Mouse (Mus musculus) gonadal fat pad, adult 2 months (tissue): ENCODE data around the gene Nkain4. TPM values are rescaled to one million over a fixed set of nuclear protein-coding genes. Genes with fewer than 3 reads are reported as not detected.

Experiments
- DNase-seq: peaks from one replicate; pipeline ENCODE4 v3.0.0-alpha.2; 2012; ENCODE audit warnings: low read depth
- polyA plus RNA-seq: library from polyadenylated mRNA; depleted of rRNA; stranded (reverse); fragments of >200 nt; gene quantifications from 2 replicates; pipeline ENCODE4 v1.2.3, GENCODE M21; 2012; rRNA removed

Gene Nkain4
- polyA plus RNA-seq, 1 experiment = 28.8 TPM

- no peak for DNase-seq
These were observed 60.4 kb downstream of the Nkain4 start for GRCm38 (mm10) chr2:180894029-180894623.

GRCm38 (mm10) chr2:180893537-180894028 lies 60.9 kb downstream of the Nkain4 start:
- DNase-seq = no peak

- DNase-seq = no peak
These were observed 61.5 kb downstream of the Nkain4 start for GRCm38 (mm10) chr2:180892841-180893521.

GRCm38 (mm10) chr2:180891835-180892323 lies 62.6 kb downstream of the Nkain4 start:
- no peak for DNase-seq

GRCm38 (mm10) chr2:180891075-180891834 lies 63.2 kb downstream of the Nkain4 start:
- no peak for DNase-seq

DNA sequence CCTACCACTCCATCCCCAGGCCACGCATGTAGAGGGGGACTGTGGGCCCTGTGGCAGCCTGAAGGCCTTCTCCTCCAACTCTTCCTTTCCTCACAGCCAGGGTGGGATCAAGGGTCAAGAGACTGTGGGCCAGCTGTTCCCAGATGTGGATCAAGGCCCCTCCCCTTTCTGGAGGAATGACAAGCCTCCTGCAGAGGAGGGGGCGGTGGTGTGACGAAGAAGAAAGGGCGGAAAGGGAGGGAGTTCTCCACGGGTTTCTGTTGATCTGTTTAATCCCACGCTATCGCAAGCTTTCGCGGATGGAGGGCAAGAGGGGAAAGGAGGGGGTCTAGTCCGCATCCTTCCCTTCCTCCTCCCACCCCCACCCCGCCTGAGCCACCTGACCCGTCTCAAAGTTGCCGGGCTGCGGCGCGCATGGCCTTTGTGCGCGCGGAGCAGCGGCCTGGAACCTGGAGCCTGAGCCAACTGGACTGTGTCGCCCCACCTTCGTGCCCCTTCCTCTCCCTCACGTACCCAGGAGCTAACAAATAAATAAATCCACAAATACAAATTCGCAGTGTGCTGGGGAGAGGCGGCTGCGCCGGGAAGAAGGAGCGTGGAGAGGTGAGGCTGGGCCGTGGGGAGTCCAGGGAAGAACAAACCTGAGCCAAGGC lies 64.0 kb downstream of the Nkain4 start:
- no peak for DNase-seq

DNA sequence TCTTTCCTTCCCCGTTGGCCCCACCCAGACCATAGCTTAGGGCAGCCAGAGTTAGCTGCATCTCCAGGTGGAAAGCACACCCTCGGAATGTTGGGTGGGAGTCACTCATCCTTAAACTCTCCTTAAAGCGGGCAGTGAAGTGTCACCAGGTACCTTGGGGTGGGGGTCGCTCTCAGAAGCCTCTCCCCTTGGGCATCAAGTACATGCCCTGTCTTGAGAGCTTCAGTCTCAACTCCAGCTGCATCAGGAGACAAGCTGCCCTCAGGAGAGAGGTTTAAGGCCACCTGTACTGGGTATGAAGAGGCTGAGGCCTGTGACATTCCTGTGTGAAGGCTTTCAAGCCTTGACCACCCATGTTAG lies 64.6 kb downstream of the Nkain4 start:
- no peak for DNase-seq

GRCm38 (mm10) chr2:180889271-180889920 lies 65.1 kb downstream of the Nkain4 start:
- DNase-seq = no peak

DNA sequence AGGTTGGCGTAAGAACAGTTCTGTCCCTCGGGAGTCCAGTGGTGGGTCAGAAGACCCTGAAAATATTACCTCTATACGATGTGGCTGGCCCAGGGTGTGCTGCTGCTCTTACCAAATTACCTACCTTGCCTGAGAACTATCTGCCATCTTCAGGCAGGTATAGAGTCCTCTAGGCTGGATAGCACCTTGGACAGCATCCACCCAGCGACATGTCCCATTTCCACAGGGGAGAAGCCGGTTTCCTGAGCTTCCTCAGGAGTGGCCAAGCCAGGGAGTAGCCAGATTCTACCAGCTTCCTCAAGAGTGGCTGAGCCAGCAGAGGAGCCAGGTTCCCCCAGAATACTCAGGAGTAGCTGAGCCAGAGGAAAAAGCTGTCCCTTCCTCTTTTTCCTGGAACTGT lies 69.2 kb downstream of the Nkain4 start:
- DNase-seq = no peak

Other genes starting within 250 kb of the Nkain4 start
- gene Dido1, start 244.7 kb downstream of the Nkain4 start, polyA plus RNA-seq = 21.5 and 25.8 TPM in 2 replicates
- gene Gid8, start 244.6 kb downstream of the Nkain4 start, polyA plus RNA-seq = 44.0 and 44.7 TPM in 2 replicates
- gene Slc17a9, start 229.4 kb downstream of the Nkain4 start, polyA plus RNA-seq = 197 and 221 TPM in 2 replicates
- gene Bhlhe23, start 177.8 kb downstream of the Nkain4 start, polyA plus RNA-seq = not detected in 2 replicates
- gene Ythdf1, start 33.8 kb downstream of the Nkain4 start, polyA plus RNA-seq = 42.2 and 45.4 TPM in 2 replicates
- 0.09 TPM in 1 of 2 replicates, not detected in the other for gene Birc7, start 25.7 kb downstream of the Nkain4 start, polyA plus RNA-seq
- 85.3 and 109 TPM in 2 replicates for gene Arfgap1, start 12.5 kb upstream of the Nkain4 start, polyA plus RNA-seq
- gene Col20a1, start 31.8 kb upstream of the Nkain4 start, polyA plus RNA-seq = 1.4 and 1.5 TPM in 2 replicates
- gene Chrna4, start 88.8 kb upstream of the Nkain4 start, polyA plus RNA-seq = 0.07 and 0.15 TPM in 2 replicates
- gene Kcnq2, start 180.6 kb upstream of the Nkain4 start, polyA plus RNA-seq = 0.07 and 0.13 TPM in 2 replicates
- gene Eef1a2, start 202.3 kb upstream of the Nkain4 start, polyA plus RNA-seq = 0.78 TPM in 1 of 2 replicates, not detected in the other
- 96.9 and 106 TPM in 2 replicates for gene Ppdpf, start 232.5 kb upstream of the Nkain4 start, polyA plus RNA-seq
- gene Ptk6, start 248.1 kb upstream of the Nkain4 start, polyA plus RNA-seq = 0.05 and 0.10 TPM in 2 replicates